Mouse (Mus musculus) c-Kit-positive CD71-positive TER-119-positive erythroid progenitor cells, embryonic 14.5 days (primary cell): Measurements from ENCODE around the gene Trp53tg5.
A peak's percentile ranks its signal among the peaks of the same experiment; 100 is the strongest.

Experiments
- DNase-seq: peaks from one replicate; pipeline ENCODE4 v3.0.0-alpha.2; 2013; ENCODE audit warnings: low spot score

The Trp53tg5 gene

DNA sequence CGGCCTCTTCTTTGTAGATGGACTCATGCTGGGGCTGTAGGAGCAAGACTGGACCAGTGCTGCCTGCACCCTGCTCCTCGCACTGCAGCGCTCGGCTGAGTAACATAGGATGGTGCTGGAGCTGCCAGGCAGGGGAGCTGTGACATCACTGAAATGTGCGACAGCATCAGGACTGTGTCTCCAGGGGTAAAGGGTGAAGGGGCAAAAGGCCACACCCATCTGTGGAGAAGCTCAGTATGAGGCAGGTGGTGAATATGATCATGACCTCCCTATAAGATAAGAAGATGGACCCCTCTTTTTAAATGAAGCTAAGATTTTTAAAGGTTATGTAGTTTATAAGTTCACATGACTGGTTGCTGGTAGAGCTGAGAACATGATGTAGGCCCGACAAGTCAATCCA, at the start of gene Trp53tg5:
Gene Trp53tg5, minus strand, starts transcription at position 101 of the 400 bp plus-strand sequence.
- DNase-seq = no peak

DNA sequence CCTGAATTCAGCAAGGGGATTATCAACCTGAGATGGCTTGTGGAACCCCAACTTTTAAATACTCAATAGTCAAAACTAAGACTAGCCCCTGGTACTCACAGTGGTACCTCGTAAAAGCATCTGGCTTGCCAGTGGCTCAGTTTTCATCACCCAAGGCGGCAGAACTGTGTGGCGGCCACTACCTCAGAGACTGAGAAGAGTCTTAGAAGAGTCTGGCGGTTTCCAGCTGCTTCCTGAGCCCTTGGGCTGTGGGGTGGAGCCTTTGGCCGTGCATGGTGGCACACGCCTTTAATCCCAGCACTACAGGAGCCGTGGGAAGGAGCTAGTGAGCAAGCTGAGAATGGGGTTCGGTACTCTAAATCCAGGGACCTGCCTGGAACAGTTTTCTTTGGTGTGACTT, 48.8 kb upstream of the Trp53tg5 start:
- no peak for DNase-seq

DNA sequence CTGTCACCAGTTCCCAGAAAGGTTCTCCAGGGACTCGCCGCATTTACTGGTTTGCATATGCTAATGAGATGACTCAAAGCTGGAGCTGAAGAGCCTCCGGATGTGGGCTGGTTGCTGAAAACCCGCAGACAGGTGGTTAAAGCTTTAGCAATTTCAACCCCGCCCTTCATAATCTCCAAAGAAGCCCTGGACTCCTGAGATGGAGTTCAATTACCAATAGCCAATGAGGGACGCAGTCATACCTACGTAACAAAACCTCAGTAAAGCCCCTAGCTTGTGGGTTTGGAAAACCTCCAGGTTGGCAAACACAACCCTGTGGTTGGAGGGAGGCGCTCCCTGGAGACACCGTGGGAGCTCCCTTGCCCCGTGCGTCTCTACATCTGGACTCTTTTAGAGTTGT, 48.3 kb upstream of the Trp53tg5 start:
- no peak for DNase-seq

DNA sequence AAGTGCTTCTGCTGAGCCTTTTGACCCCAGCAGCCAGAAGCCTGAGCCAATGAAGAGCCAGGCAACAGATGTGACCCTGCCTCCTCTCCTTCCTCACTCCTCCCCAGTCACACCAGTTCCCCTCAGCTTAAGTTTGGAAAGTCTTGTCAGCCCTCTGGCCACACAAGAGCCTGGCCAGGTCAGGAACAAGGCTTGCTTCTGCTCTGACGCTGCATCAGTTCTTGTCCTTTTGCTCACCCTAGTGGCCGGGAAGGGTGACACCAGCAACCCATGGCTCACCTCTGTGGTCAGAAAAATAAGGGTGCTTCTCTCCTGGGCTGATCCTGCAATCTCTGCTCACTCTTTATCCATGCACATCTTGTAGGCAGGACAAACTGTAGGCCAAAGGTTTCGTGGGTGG, 47.3 kb upstream of the Trp53tg5 start:
- no peak for DNase-seq

DNA sequence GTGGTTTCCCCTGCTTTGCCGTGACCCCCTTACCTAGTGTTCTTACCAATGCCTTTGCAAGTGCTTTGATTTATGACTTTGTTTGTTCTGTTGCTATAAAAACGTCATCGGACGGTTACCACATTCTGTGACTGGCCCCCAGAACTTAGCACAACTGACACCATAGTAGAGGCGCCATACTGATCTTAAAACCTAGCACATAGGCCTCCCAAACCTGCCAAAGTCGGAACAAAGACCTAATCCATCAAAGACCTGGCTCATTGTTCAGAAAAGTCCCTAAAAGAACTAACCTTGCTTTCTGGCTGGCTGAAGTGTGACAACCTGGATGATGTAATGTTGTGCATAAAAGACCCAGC, 45.6 kb upstream of the Trp53tg5 start:
- no peak for DNase-seq

DNA sequence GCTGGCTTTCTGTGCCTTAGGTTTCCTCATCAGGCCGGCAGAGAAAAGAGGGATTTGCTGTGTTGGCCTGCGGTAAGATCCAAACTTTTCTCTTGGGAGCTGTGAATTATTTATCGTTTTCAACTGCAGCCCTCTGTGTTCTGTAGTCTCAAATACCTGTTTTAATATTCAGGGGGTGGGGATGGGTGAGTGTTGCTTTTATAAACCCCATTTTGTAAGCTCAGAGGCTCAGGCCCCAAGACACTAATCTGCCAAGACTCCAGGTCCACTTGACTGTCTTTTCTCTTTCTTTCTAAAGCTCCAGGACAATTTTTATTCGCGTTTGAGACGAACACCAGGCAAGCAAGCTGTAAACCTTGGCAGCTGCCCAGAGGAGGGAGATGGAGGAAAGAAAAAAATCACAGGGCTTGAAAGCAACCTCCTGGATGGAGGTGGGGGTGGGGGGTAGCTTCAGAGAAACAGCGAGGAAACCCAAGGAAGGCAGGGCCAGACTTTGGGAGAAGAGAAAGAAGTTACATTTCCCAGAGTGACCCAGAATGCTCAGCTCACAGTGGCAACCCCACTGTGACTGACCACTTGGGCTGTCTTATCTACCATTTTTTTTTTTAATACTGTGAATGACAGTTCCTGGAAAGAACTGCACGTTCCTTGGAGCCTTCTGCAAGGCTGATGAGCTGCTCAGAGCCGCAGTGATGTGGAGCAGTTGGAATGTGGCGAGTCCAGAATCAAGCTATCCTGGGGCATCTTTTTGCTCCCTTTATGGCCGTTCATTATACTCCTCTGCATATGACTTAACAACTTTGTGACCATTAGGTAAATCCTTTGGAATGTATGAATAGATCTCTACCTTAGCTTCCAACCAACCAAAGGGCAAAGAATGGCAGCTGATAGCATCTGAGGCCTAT, 45.0 kb upstream of the Trp53tg5 start:
- no peak for DNase-seq

DNA sequence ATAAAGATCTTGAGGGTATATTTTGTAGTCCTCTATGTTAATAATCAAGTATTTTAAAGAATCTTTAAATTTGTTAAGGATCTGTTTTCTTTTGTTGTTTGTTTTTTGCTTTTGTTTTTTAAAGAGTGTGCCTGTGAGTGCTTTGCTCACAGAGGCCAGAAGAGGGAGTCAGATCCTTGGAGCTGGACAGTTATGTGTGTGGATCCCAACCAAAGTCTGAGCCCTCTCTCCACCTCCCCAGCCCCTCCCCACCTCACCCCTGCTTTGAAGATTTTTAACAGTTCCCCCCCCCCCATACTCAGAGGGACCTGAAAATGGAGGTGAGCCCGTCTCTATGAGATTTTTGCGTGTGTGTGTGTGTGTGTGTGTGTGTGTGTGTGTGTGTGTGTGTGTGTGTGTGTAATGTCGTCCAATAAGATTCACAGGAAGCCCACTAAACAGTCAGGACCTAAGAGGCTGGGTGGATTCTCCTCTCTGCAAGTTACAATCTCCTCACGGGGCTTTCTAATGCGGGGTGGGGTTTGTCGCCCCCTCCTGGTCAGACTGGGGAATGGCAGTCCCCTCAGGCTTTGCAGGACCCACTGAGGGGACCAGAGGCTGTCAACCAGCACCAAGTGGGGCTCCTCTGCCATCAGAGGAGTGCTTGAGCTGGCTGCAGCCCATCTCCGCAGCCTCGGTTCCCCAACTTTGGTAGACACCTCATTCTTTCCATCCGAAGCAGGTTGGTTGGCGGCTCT, 44.1 kb upstream of the Trp53tg5 start:
- peak; percentile 41 for DNase-seq

DNA sequence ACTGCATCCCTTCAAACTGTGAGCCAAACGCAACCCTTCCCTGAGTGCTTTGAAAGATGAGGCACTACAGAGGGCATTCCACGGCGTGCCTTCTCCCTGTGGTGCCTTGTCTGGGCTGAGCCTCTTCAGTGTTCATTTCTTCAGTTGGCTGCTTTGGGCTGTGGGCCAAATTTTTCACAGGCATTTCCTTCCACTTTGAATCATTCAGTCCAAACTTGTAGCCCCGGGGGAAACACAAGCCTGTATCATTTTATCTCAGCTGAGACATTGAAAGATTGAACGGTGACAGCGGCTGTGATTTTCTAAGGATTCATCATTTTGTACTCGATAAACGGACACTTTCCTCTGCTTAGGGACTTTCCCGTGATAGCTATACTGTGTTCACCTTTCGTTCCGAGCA, 43.1 kb upstream of the Trp53tg5 start:
- no peak for DNase-seq

DNA sequence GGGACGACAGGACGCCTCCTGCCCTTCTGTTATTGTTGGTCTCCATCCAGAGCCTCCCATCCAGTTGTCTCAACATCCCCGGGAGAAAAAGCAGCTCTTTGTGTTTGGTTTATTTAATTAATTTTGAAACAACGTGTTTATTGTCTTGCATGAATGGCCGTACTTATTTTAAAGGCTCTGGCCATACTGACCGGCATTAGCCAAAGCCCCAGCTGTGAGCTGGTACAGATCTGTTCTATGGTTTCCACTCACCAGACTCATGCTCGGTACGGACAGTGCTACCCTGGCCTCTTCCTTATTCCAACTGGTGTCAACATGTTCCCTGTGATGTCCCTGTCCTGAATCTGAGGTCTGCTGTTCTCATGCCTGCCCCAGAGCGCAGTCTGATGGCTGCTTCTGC, 42.4 kb upstream of the Trp53tg5 start:
- no peak for DNase-seq

DNA sequence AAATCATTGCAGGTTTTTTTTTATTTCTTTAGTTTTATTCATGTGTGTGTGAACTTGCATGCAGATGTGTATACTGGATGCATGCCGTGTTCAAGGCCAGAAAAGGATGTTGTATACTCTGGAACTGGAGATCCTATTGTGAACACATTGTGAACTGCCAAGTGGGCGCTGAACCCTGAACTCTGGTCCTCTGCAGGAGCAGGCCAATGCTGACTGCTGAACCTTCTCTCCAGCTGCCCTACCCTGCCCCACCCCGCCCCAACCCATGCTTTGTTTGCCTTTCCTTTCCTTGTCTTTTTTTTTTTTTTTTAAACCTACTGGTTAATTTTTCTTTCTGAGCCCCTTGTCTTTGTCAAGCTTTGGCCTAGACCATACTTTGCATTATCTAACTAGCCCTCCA, 41.4 kb upstream of the Trp53tg5 start:
- no peak for DNase-seq

DNA sequence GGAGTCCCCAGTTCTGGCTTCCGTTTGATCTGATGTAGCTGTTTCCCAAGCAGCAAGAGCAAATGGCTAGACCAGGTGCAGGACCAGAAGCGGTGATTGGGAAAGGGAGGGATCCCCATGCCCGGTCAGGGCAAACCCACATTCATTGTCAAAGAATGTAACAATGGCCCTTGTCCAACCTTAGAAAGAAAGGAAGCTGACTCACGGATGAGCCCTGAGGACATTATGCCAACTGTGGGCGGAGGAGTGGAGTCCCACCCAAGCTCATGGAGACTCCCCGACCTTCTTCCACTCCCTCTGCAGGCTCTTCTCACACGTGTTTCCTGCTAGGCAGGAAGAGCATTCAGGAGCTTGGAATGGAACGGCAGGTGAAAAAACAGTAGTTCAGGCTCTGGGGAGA, 39.9 kb upstream of the Trp53tg5 start:
- no peak for DNase-seq

DNA sequence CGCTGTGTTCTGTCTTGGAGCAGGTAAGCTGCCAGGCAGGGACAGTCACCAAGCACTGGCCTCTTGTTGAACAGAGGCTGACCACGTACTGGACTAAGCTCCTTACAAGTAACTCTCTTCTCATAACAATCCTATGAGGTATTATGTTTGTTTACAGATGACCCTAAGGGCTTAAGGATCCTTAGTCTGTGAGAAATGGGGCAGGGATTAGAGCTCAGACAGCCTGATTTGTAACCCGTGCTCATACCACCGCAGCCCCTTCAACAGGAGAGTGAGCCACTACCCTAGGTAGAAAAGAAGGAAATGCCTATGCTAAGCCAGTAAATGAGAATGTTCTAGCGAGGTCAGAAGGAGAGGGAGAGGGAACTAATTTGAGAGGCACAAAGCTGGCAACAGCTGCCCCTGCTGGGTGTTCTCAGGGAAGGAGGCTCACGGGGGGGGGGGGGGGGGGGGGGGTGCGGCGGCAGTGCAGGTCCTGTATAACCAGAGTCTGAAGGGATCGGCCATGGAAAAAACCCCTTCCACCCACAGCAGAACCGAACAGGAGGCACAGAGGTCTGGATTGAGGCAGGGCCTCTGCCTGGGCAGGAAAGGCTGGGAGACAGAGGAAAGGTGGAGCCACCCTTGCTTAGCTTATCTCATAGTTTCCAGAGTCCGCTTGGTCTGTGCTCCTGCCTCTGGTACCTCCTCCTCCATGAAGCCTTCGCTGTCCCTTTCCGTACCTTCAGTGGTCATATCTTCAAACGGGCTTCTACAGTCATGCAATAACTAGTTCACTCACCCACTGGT, 38.8 kb upstream of the Trp53tg5 start:
- DNase-seq = peak; percentile 20

DNA sequence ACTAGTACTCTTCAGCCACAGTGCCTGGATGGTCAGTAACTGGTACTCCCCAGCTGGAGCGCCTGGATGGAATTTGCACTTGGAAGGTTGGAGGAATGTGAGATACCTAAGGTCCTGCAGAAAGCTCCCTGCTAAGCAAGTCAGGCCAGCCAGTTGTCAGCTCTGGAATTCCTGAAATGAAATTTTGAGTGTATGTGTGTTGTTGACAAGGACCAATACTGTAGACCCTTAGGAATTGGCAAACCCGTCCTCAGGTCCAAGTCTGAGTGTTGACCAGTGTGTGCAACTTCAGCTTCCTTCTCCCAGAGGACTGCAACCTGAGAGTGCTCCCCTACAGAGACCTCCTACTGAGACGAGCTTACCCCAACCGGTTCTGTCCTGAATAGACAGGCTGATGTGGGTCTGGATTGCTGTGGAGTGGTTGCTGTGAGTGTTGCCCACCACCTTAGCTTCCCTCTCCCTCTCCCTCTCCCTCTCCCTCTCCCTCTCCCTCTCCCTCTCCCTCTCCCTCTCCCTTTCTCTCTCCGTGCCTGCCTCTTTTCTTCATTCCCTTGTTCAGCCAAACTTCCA, 37.2 kb upstream of the Trp53tg5 start:
- no peak for DNase-seq

DNA sequence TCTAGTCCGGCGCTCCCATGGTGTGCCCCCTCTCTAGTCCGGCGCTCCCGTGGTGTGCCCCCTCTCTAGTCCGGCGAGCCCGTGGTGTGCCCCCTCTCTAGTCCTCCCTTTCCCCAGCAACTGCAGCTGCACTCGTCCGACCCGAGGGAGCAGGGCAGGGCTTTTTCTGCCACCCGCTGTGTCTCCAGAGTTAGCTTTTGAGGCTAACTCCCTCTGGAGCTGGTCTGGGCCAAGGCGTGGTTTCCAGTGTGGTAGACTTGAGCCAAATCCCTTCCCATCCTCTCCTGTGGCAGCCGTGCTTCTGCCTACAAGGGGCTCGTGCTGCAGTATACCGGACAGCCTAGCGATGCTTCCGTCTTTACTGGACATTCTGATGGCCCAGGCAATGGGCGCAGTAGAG, 34.3 kb upstream of the Trp53tg5 start:
- no peak for DNase-seq

DNA sequence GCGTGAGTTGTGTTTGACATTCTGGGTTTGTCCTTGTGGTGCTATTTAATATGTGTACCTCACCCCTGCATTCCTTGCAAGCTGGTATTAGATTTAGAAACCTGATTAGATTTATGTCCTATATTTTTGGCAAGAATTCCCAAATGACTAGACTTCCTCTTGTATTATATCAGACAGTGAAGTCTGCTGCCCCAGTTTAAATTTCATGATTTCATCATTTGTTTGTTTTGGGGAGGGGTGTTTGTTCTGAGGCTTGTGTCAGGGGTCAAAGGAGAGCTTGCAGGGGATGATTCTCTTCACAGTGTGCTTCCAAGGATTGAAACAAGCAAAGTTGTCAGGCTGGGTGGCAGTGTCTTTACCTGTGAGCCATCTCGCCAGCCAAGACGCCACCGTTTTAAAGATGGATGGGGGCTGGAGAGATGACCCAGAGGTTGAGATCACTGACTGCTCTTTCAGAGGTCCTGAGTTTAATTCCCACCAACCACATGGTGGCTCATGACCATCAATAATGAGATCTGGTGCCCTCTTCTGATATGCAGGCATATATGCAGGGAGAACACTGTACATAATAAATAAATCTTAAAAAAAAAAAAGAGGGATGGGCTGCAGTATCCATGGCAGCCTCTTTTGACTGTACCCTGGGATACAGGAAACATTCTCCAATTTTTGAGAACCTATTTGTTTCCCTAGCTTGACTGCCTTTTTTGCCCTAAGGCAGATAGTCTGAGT, 32.3 kb upstream of the Trp53tg5 start:
- no peak for DNase-seq

DNA sequence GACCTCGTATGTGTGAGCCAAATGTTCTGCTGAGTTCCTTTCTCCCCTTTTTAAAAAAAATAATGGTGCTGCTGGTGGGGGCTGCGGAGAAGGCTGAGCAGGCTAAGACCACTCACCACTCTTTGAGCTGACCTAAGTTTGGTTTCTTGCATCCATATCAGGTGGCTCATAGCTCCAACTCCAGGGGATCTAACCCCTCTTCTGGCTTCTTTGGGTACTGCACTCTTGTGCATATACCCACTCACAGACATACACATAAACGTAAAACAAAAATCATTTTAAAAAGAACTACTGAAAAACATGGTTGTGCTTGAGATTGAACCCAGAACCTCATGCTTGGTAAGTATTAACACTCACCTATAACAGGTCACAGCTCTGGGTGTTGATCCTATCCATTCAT, 31.4 kb upstream of the Trp53tg5 start:
- no peak for DNase-seq

DNA sequence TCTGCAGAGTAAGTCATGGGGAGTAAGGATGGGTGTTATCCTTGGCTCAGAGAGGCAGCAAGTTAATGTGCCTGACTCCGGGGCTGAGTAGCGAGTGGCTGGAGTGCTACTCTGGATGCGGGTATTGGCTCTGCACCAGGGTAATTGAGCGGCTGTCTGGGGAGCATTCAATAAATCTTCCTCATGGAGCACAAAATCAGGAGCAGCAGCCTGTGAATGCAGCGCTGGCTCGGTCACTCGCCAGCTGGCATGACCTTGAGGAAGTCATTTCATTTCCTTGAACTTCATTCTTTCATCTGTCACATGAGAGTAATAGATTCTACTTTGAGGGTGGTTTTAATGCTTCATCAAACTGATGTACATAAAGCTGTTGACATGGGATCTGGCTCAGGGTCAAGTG, 27.0 kb upstream of the Trp53tg5 start:
- no peak for DNase-seq

DNA sequence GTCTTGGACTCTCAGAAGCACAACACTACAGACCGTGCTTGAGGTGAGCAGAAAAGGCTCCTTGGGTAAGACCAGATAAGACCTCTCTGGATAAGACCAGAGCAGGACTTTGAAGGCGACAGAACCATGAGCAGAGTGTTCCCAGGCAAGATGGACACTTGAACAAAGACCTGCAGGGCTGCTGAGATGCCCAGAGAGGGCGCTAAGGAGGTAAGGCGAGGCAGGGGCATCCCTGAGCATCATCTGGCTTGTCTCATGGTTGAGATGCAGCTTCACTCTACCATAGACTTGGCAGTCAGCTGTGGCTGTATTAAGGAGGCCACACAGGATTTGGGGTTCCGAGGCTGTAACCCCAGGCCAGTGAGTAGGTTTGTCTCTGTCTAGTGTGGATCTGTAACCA, 25.8 kb upstream of the Trp53tg5 start:
- no peak for DNase-seq

DNA sequence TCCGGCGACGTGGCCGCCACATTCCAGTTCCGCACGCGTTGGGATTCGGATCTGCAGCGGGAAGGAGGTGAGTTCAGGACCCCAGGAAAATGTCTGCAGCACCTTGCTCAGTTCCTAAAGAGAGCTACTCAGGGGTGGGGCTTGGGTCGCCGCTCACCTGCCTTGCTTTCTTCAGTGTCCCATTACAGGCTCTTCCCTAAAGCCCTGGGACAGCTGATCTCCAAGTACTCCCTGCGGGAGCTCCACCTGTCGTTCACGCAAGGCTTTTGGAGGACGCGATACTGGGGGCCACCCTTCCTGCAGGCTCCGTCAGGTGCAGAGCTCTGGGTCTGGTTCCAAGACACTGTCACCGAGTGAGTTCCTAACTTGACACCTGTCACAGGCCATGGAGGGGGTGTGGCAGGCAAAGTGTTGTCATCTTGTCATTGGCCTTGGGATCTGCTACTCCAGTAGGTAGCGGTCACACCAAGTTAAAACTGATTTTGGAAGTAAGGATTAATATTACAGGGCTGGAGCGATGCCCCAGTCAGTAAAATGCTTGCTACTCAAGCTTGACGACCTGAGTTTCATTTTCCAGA, 24.3 kb upstream of the Trp53tg5 start:
- DNase-seq = peak; percentile 16

DNA sequence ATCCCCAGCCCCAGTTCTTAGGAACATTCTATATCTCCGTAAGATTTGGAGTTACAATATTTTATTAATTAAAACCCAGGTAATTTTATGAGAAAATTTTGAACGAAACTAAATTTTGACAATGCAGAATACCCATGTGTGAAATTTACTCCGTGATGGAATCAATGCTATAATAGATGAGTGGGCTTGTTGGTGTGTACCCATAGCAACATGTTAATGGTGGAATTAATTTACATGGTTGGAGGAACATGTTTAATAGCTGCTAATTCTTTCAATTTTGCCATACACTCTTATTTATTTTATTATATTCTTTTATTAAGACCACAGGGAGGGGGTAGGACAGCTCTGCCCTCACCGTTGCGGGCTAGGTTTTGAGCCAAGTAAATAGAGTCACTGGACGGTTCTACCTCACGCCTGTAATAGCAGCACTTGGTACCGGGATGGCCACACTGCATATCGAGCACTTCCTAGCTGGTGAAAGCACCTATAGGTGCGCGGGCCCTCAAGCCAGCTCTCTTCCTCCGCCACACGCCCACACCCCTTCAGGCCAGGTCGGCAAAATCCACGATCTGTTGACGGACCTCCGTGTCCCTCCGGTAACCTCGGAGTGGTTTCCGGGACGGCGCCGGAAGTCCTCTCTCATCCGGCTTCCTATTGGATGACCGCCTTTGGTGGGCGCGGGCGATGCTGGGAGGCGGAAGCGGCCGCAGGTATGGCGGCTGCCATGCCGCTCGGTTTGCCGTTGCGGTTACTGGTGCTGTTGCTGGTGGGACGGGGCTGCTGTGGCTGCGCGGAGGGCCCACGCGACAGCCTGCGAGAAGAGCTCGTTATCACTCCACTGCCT, 23.5 kb upstream of the Trp53tg5 start, which contains the start of gene Pigt:
Gene Pigt, plus strand, starts transcription at position 674 of the 844 bp plus-strand sequence.
- DNase-seq = peak; percentile 77
